Mouse (Mus musculus) hindbrain, embryonic 16.5 days (tissue): ENCODE results near the gene Fam92b. TPM values are rescaled to one million over a fixed set of nuclear protein-coding genes. Genes with fewer than 3 reads are reported as not detected.

Experiments used
- ATAC-seq: fragments of 200-750 bp; cut with Nextera tagmentation; 2 replicates; pipeline ENCODE4 v1.8.0; 2017; ENCODE audit warnings: moderate TSS enrichment, moderate library complexity
- H3K27ac ChIP-seq: fragments of 300-500 bp; sonication (generic); 2 replicates; pipeline ENCODE4 v1.5.1; 2014; ENCODE audit warnings: low read depth, mild to moderate bottlenecking, control low read depth, low read length, moderate library complexity
- H3K27me3 ChIP-seq: fragments of 300-500 bp; sonication (generic); replicated peaks from 2 replicates; pipeline ENCODE4 v1.6.1; 2014; ENCODE audit warnings: low read length; ENCODE audit not compliant: control insufficient read depth, insufficient read depth
- H3K36me3 ChIP-seq: fragments of 300-500 bp; sonication (generic); 2 replicates; pipeline ENCODE4 v1.6.1; 2014; ENCODE audit warnings: mild to moderate bottlenecking, low read length, moderate library complexity, mixed read lengths; ENCODE audit not compliant: control insufficient read depth, insufficient read depth
- H3K4me1 ChIP-seq: fragments of 300-500 bp; sonication (generic); 2 replicates; pipeline ENCODE4 v1.6.1; 2014; ENCODE audit warnings: low read depth, low read length; ENCODE audit not compliant: control insufficient read depth, insufficient read depth
- H3K4me2 ChIP-seq: fragments of 300-500 bp; sonication (generic); 2 replicates; pipeline ENCODE4 v1.6.1; 2014; ENCODE audit warnings: mild to moderate bottlenecking, low read length, control low read depth, moderate library complexity
- H3K4me3 ChIP-seq: fragments of 300-500 bp; sonication (generic); 2 replicates; pipeline ENCODE4 v1.5.1; 2014; ENCODE audit warnings: mild to moderate bottlenecking, low read length, control low read depth, moderate library complexity
- H3K9ac ChIP-seq: fragments of 300-500 bp; sonication (generic); 2 replicates; pipeline ENCODE4 v1.6.1; 2014; ENCODE audit warnings: low read depth, mild to moderate bottlenecking, control low read depth, low read length, moderate library complexity
- H3K9me3 ChIP-seq: fragments of 300-500 bp; sonication (generic); 2 replicates; pipeline ENCODE4 v1.6.1; 2014; ENCODE audit warnings: mild to moderate bottlenecking, low read length, moderate library complexity; ENCODE audit not compliant: control insufficient read depth
- WGBS: fragments of 180-500 bp; shearing (Covaris S2); extraction: QIAGEN DNeasy Blood & Tissue Kit; methylation state at CpG from one replicate; pipeline ENCODE4 v1.1.7; 2014; 5-methylcytosine and 5-hydroxymethylcytosine counted together
- polyA plus RNA-seq: library from polyadenylated mRNA; unstranded; fragments of >200 nt; fragmentation: Nextera tagmentation; extraction: Ambion mirVana; gene quantifications from 2 replicates; pipeline ENCODE4 v1.2.1, GENCODE M21; 2015

Fam92b gene
- polyA plus RNA-seq, 1 experiment from 2014 or later = 1.8 TPM

DNA sequence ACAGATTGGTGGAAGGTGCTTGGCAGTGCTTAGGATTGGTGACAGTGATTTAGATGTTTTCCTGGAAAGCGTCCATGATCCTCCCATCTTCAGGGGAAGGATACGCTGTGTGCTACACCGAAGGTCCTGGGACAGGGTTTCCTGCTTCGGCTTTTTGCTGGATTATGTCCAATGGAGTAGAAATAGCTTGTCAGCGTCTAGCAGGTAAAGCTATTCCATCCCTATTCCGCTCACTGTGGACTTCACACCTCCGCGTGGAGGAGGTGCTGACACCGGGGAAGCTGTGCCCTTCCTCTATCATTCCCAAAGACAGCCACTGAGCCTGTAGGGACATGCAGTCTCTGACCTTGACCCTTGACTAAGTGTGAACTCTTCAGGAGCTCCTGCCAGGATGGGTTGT is 59.1 kb downstream of the Fam92b start:
- 80% methylated on average over 9 of the region's 9 CpGs for WGBS
- no peak overlapping the region for H3K4me2 ChIP-seq
- no peak overlapping the region for H3K9ac ChIP-seq
- H3K4me1 ChIP-seq = peaks cover 2% of the 10 kb centered on the region
- no peaks in the 10 kb centered on the region for H3K27me3 ChIP-seq
- H3K9me3 ChIP-seq = no peaks in the 10 kb centered on the region
- no peak overlapping the region for H3K4me3 ChIP-seq
- H3K36me3 ChIP-seq = no peaks in the 10 kb centered on the region
- no peak overlapping the region for H3K27ac ChIP-seq
- no peak for ATAC-seq

GRCm38 (mm10) chr8:120116600-120116999 is 60.7 kb downstream of the Fam92b start:
- H3K4me1 ChIP-seq = peaks cover 6% of the 10 kb centered on the region
- no peaks in the 10 kb centered on the region for H3K36me3 ChIP-seq
- ATAC-seq = no peak
- H3K9me3 ChIP-seq = no peaks in the 10 kb centered on the region
- H3K27ac ChIP-seq = no peak overlapping the region
- H3K4me2 ChIP-seq = no peak overlapping the region
- no peak overlapping the region for H3K4me3 ChIP-seq
- 73% methylated on average over 7 of the region's 7 CpGs for WGBS
- H3K27me3 ChIP-seq = no peaks in the 10 kb centered on the region
- H3K9ac ChIP-seq = no peak overlapping the region

Other genes with a start within 250 kb of the Fam92b start
- gene Crispld2, start 185.0 kb downstream of the Fam92b start, polyA plus RNA-seq = 2.7 and 3.1 TPM in 2 replicates
- 28.0 and 29.3 TPM in 2 replicates for gene Zdhhc7, start 76.0 kb downstream of the Fam92b start, polyA plus RNA-seq
- gene 6430548M08Rik, start 63.3 kb downstream of the Fam92b start, polyA plus RNA-seq = 32.6 and 38.0 TPM in 2 replicates
- gene Gse1, start 51.0 kb upstream of the Fam92b start, polyA plus RNA-seq = 10.7 and 14.8 TPM in 2 replicates